Mouse (Mus musculus) liver, postnatal 0 days (tissue): ENCODE results near the gene C77080.

ENCODE experiments used
- CTCF ChIP-seq: sonication (generic); IDR thresholded peaks from 2 replicates; pipeline ENCODE4 v1.5.1; 2016; ENCODE audit warnings: antibody characterized with exemption, low read depth
- EP300 ChIP-seq: IDR thresholded peaks from 2 replicates; pipeline ENCODE4 v1.6.1; 2016; ENCODE audit warnings: antibody characterized with exemption, low read depth, mild to moderate bottlenecking

- TF ChIP-seq EP300: no peak
- TF ChIP-seq CTCF: no peak
Observed at GRCm38 (mm10) chr4:129188803-129189541, 72.2 kb downstream of the C77080 start.
